Mouse (Mus musculus) cortical plate, adult 2 months (tissue): ENCODE data around the gene 2310030G06Rik.

Experiments used
- CTCF ChIP-seq: fragments of 200-500 bp; IDR thresholded peaks from 2 replicates; pipeline ENCODE4 v1.5.1; 2011; ENCODE audit warnings: mild to moderate bottlenecking, control low read depth, low read length; ENCODE audit not compliant: insufficient read depth; ENCODE audit errors: extremely low read depth
- POLR2A ChIP-seq: fragments of 200-500 bp; IDR thresholded peaks from 2 replicates; pipeline ENCODE4 v1.6.1; 2011; ENCODE audit warnings: mild to moderate bottlenecking, low read length, control low read depth; ENCODE audit not compliant: insufficient read depth; ENCODE audit errors: extremely low read depth

DNA sequence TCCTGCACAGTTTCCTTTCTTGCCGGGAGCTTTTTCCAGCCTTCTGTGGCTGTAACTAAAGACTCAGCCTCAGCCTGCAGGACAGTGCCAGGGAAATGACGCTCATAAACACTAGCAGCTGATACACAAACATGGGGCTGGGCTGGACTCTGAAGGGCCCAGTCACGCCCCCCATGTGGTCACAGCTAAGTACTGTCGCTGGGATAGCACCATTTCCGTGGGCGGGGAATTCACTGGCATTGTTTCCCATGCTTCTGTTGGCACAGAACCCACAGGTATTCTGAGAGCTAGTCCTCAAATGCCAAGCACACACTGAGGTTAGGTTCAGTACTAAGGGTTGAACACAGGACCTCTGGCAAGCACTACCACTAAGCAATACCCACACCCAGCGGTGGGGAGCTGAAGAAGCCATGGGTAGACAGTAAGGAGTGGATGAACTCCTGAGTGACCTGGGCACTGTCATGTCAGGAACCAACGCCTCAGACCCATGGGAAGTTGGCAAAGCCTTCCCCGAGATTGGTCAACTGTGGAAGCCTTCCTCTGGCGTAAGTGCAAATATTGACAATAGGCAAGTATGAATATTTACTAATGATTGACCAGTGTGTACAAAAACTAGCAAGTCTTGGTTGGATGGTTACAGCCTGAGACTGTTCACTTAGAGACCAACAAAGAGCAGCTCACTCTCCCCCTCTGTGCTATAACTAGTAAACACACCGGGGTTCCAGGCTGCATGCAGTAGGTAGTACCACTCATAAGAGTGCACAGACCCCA is 45.2 kb downstream of the 2310030G06Rik start:
- TF ChIP-seq POLR2A (no peak), CTCF (no peak)
